ENCODE assay signal across 7 mouse cellular contexts in the genomic region with DNA sequence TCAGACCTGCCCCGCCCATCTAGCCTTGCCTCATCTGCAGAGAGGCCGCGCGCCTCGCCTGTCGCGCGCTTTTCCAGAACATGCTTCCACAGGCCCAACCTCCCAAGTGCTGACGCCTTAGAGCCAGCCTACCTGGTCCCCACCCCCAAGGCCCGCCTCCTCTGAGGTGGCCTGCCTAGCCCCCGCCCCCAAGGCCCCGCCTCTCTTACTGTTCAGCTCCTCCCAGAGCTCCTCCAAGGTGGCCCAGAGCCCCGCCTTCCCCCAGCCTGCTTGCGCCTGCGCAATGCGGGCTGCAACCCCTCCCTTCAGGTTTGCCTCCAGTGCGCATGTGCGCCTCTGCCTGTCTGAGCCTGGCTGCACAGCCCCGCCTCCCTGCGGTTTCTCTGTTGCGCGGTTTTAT. TPM values are rescaled to one million over a fixed set of nuclear protein-coding genes. Genes with fewer than 3 reads are reported as not detected.
DNase-seq lines count a peak whose midpoint lies in the region; ATAC-seq and TF ChIP-seq lines count a peak whose summit lies in the region.

No protein-coding gene starts in this region.

- WGBS in forebrain, embryonic 10.5 days: 39% methylated on average over 22 of the region's 22 CpGs
- WGBS in heart, embryonic 13.5 days: 46% methylated on average over 22 of the region's 22 CpGs
- 54% methylated on average over 20 of the region's 22 CpGs for WGBS in kidney, embryonic 16.5 days
- WGBS in limb, embryonic 14.5 days: 56% methylated on average over 20 of the region's 22 CpGs
- 41% methylated on average over 22 of the region's 22 CpGs for WGBS in midbrain, embryonic 15.5 days

- peak; percentile 91 for ATAC-seq in heart, embryonic 13.5 days (ENCODE audit: extremely low read depth, insufficient number of reproducible peaks, low FRiP score, low TSS enrichment)
- peak; percentile 96 for ATAC-seq in kidney, embryonic 16.5 days (ENCODE audit: low FRiP score, low TSS enrichment)
- ATAC-seq in limb, embryonic 14.5 days (ENCODE audit: low FRiP score, low read depth): peak; percentile 92
- ATAC-seq in midbrain, embryonic 15.5 days (replicated peaks): peak; percentile 94

- H3K9me3 ChIP-seq in forebrain, embryonic 10.5 days: peaks cover 35% of the 10 kb centered on the region
- peaks cover 29% of the 10 kb centered on the region for H3K9me3 ChIP-seq in heart, embryonic 13.5 days
- H3K9me3 ChIP-seq in kidney, embryonic 16.5 days (ENCODE audit: low read length): peaks cover 28% of the 10 kb centered on the region
- peaks cover 28% of the 10 kb centered on the region; the same call in 1 of the 2 replicates for H3K9me3 ChIP-seq in limb, embryonic 14.5 days (ENCODE audit: control insufficient read depth, low read length)
- H3K9me3 ChIP-seq in midbrain, embryonic 15.5 days: no peaks in the 10 kb centered on the region

- DNase-seq in c-Kit-positive CD71-positive TER-119-positive erythroid progenitor cells, embryonic 14.5 days (ENCODE audit: low spot score): peak; percentile 85
- DNase-seq in forebrain, embryonic 10.5 days (ENCODE audit: extremely low spot score, low spot score): peak; percentile 91
- DNase-seq in limb, embryonic 14.5 days (ENCODE audit: low spot score): peak; percentile 94
- peak; percentile 83 for DNase-seq in spleen, adult 12 weeks (ENCODE audit: low spot score)

- H3K27ac ChIP-seq in forebrain, embryonic 10.5 days: peak overlapping the region; percentile 96
- no peak overlapping the region for H3K27ac ChIP-seq in heart, embryonic 13.5 days (replicated peaks)
- H3K27ac ChIP-seq in kidney, embryonic 16.5 days (ENCODE audit: low read length): no peak overlapping the region
- H3K27ac ChIP-seq in limb, embryonic 14.5 days (replicated peaks; ENCODE audit: low read depth, low read length): no peak overlapping the region
- 0 out of 2 replicates have a peak overlapping the region, but pooled peaks have one; percentile 58 for H3K27ac ChIP-seq in midbrain, embryonic 15.5 days

- H3K9ac ChIP-seq in heart, embryonic 13.5 days: no peak overlapping the region
- H3K9ac ChIP-seq in kidney, embryonic 16.5 days (replicated peaks; ENCODE audit: low read length): no peak overlapping the region
- no peak overlapping the region for H3K9ac ChIP-seq in limb, embryonic 14.5 days (ENCODE audit: low read depth, low read length, severe bottlenecking)
- 0 out of 2 replicates have a peak overlapping the region, but pooled peaks have one; percentile 29 for H3K9ac ChIP-seq in midbrain, embryonic 15.5 days

- H3K4me1 ChIP-seq in forebrain, embryonic 10.5 days: peaks cover 13% of the 10 kb centered on the region
- H3K4me1 ChIP-seq in heart, embryonic 13.5 days: peaks cover under 1% of the 10 kb centered on the region; the same call in 1 of the 2 replicates
- H3K4me1 ChIP-seq in kidney, embryonic 16.5 days (ENCODE audit: insufficient read depth, low read length): no peaks in the 10 kb centered on the region
- H3K4me1 ChIP-seq in limb, embryonic 14.5 days (ENCODE audit: control insufficient read depth, insufficient read depth, low read length): no peaks in the 10 kb centered on the region
- no peaks in the 10 kb centered on the region for H3K4me1 ChIP-seq in midbrain, embryonic 15.5 days

- peak overlapping the region; percentile 62 for H3K4me3 ChIP-seq in forebrain, embryonic 10.5 days
- H3K4me3 ChIP-seq in heart, embryonic 13.5 days: peak overlapping the region; percentile 61
- peak overlapping the region; percentile 50 for H3K4me3 ChIP-seq in kidney, embryonic 16.5 days (ENCODE audit: low read length)
- peak overlapping the region; percentile 49 for H3K4me3 ChIP-seq in limb, embryonic 14.5 days (replicated peaks; ENCODE audit: low read length)
- peak overlapping the region; percentile 52 for H3K4me3 ChIP-seq in midbrain, embryonic 15.5 days

- H3K36me3 ChIP-seq in forebrain, embryonic 10.5 days (replicated peaks): peaks cover 15% of the 10 kb centered on the region
- H3K36me3 ChIP-seq in heart, embryonic 13.5 days: no peaks in the 10 kb centered on the region
- H3K36me3 ChIP-seq in kidney, embryonic 16.5 days (ENCODE audit: insufficient read depth, low read length): 0 out of 2 replicates have a peak, but pooled peaks cover 3% of the 10 kb centered on the region
- H3K36me3 ChIP-seq in limb, embryonic 14.5 days (ENCODE audit: control insufficient read depth, insufficient read depth, low read length): no peaks in the 10 kb centered on the region; the same call in 1 of the 2 replicates
- no peaks in the 10 kb centered on the region for H3K36me3 ChIP-seq in midbrain, embryonic 15.5 days (replicated peaks)

- no peaks in the 10 kb centered on the region for H3K27me3 ChIP-seq in forebrain, embryonic 10.5 days (ENCODE audit: poor library complexity, severe bottlenecking)
- H3K27me3 ChIP-seq in heart, embryonic 13.5 days (replicated peaks): no peaks in the 10 kb centered on the region
- no peaks in the 10 kb centered on the region for H3K27me3 ChIP-seq in kidney, embryonic 16.5 days (ENCODE audit: insufficient read depth, low read length)
- no peaks in the 10 kb centered on the region for H3K27me3 ChIP-seq in limb, embryonic 14.5 days (ENCODE audit: control insufficient read depth, insufficient read depth, low read length)
- H3K27me3 ChIP-seq in midbrain, embryonic 15.5 days (replicated peaks): no peaks in the 10 kb centered on the region

- H3K4me2 ChIP-seq in heart, embryonic 13.5 days: peak overlapping the region; percentile 77
- H3K4me2 ChIP-seq in kidney, embryonic 16.5 days (replicated peaks; ENCODE audit: low read depth, low read length): peak overlapping the region; percentile 59
- peak overlapping the region; percentile 48 for H3K4me2 ChIP-seq in limb, embryonic 14.5 days (replicated peaks; ENCODE audit: low read depth, low read length, severe bottlenecking)
- H3K4me2 ChIP-seq in midbrain, embryonic 15.5 days: peak overlapping the region; percentile 80

- no peak for TF ChIP-seq POLR2A in limb, embryonic 14.5 days (IDR thresholded peaks at IDR 0.05; ENCODE audit: borderline replicate concordance, extremely low read depth, insufficient read depth, insufficient read length)

RNA-seq across cellular contexts. Expression of a gene that starts 2.0 kb away (rescaled TPM):
- polyA plus RNA-seq in forebrain, embryonic 10.5 days (2016; fragmentation: Nextera tagmentation; extraction: Ambion mirVana): 11.8 and 12.9 TPM in 2 replicates
- 2.5 and 2.6 TPM in 2 replicates for polyA plus RNA-seq in heart, embryonic 13.5 days (2015; fragmentation: Nextera tagmentation; extraction: Ambion mirVana)
- polyA plus RNA-seq in kidney, embryonic 16.5 days (2015; fragmentation: Nextera tagmentation; extraction: Ambion mirVana): 2.7 and 3.1 TPM in 2 replicates
- 138 and 171 TPM in 2 replicates for polyA plus RNA-seq in limb, embryonic 14.5 days (2012; rRNA removed)
- 12.7 and 13.8 TPM in 2 replicates for polyA plus RNA-seq in limb, embryonic 14.5 days (2014; fragmentation: Nextera tagmentation; extraction: Ambion mirVana)
- polyA plus RNA-seq in midbrain, embryonic 15.5 days (2015; fragmentation: Nextera tagmentation; extraction: Ambion mirVana): 7.9 and 8.5 TPM in 2 replicates

RNA-seq across cellular contexts. Expression of a gene that starts 2.1 kb away (rescaled TPM):
- polyA plus RNA-seq in forebrain, embryonic 10.5 days (2016; fragmentation: Nextera tagmentation; extraction: Ambion mirVana): 49.9 and 50.4 TPM in 2 replicates
- polyA plus RNA-seq in heart, embryonic 13.5 days (2015; fragmentation: Nextera tagmentation; extraction: Ambion mirVana): 55.9 and 56.9 TPM in 2 replicates
- polyA plus RNA-seq in kidney, embryonic 16.5 days (2015; fragmentation: Nextera tagmentation; extraction: Ambion mirVana): 47.4 and 50.8 TPM in 2 replicates
- 54.8 and 62.0 TPM in 2 replicates for polyA plus RNA-seq in limb, embryonic 14.5 days (2012; rRNA removed)
- 63.6 and 66.1 TPM in 2 replicates for polyA plus RNA-seq in limb, embryonic 14.5 days (2014; fragmentation: Nextera tagmentation; extraction: Ambion mirVana)
- polyA plus RNA-seq in midbrain, embryonic 15.5 days (2015; fragmentation: Nextera tagmentation; extraction: Ambion mirVana): 58.5 and 58.9 TPM in 2 replicates

Comparison
In these comparisons a context has a peak if more than half of its experiments do, and no peak if none do; other contexts are left out.
1. H3K27ac ChIP-seq: peak in forebrain, embryonic 10.5 days (single experiment) and midbrain, embryonic 15.5 days (single experiment); none in heart, embryonic 13.5 days (single experiment), kidney, embryonic 16.5 days (single experiment) and limb, embryonic 14.5 days (single experiment).
2. Peak in every context shown above with its lines, with median percentiles within 50 percentile points of each other: DNase-seq, H3K4me3 ChIP-seq, ATAC-seq and H3K4me2 ChIP-seq.